Mouse (Mus musculus): Measurements from ENCODE around the gene Card9. TPM values are rescaled to one million over a fixed set of nuclear protein-coding genes. Genes with fewer than 3 reads are reported as not detected.

Card9 gene
- polyA plus RNA-seq, 1 experiment from 2014 or later, result 2.0 TPM

- Histone ChIP-seq H3K9ac (no peak overlapping the region), H3K27me3 (no peaks in the 10 kb centered on the region), H3K36me3 (peaks cover 24% of the 10 kb centered on the region), H3K4me1 (replicated peaks) (no peaks in the 10 kb centered on the region), H3K9me3 (no peaks in the 10 kb centered on the region), H3K4me2 (no peak overlapping the region), H3K27ac (replicated peaks) (no peak overlapping the region), H3K4me3 (no peak overlapping the region)
- no peak for ATAC-seq (ENCODE audit: low read depth)
- 91% methylated on average over 13 of the region's 13 CpGs for WGBS
Observed at GRCm38 (mm10) chr2:26358667-26359320, 1.9 kb downstream of the Card9 start.

DNA sequence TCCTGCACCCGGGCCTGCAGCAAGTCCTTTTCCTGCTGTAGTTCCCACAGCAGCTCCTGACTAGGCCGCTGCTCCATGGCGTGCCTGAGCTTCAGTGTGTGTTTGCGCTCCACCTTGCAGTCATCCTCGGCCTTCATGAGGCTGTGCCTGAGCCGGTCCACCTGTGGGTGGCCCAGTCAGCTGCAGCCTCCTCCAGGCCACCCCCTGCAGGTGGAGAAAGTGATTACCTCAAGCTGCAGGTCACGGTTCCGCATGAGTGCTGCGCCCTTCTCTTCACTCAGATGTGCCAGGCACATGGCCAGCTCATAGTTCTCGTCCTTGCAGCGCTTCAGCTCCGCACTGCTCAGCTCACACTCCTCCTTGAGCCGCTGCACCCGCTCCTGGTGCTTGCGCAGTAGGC is 3.2 kb downstream of the Card9 start:
- Histone ChIP-seq H3K9ac (no peak overlapping the region), H3K4me2 (no peak overlapping the region), H3K27me3 (no peaks in the 10 kb centered on the region), H3K4me1 (replicated peaks) (peaks cover 12% of the 10 kb centered on the region), H3K4me3 (no peak overlapping the region), H3K9me3 (no peaks in the 10 kb centered on the region), H3K36me3 (0 out of 2 replicates have a peak, but pooled peaks cover 11% of the 10 kb centered on the region), H3K27ac (replicated peaks) (no peak overlapping the region)
- ATAC-seq (ENCODE audit: low read depth), result no peak
- 59% methylated on average over 15 of the region's 15 CpGs for WGBS

DNA sequence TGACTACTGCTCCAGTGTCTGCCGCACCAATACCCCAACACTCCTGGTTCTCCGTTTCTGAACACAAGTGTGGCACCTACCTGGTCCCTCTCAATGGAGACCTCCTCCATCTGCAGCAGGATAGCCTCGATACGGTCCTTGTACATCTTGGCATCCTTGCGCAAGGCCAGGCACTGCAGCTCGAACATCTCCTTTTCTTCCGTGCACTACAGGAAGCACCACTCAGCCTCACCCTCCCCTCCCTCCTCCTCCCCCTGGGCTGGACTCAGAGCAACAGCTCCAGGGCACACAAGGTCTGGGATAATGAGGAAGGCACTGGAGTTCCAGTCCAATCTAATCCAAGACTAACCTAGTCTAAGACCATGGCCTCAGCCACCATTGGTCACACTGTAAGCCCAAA is 4.0 kb downstream of the Card9 start:
- no peak for ATAC-seq (ENCODE audit: low read depth)
- Histone ChIP-seq H3K27me3 (no peaks in the 10 kb centered on the region), H3K27ac (replicated peaks) (no peak overlapping the region), H3K4me2 (no peak overlapping the region), H3K4me1 (replicated peaks) (peaks cover 13% of the 10 kb centered on the region), H3K9ac (no peak overlapping the region), H3K9me3 (no peaks in the 10 kb centered on the region), H3K36me3 (0 out of 2 replicates have a peak, but pooled peaks cover 6% of the 10 kb centered on the region), H3K4me3 (no peak overlapping the region)
- WGBS, result 83% methylated on average over 7 of the region's 7 CpGs

GRCm38 (mm10) chr2:26356231-26356630 is 4.5 kb downstream of the Card9 start:
- Histone ChIP-seq H3K9ac (no peak overlapping the region), H3K4me3 (no peak overlapping the region), H3K27me3 (no peaks in the 10 kb centered on the region), H3K27ac (replicated peaks) (no peak overlapping the region), H3K4me2 (no peak overlapping the region), H3K9me3 (no peaks in the 10 kb centered on the region), H3K4me1 (replicated peaks) (peaks cover 14% of the 10 kb centered on the region), H3K36me3 (0 out of 2 replicates have a peak, but pooled peaks cover 6% of the 10 kb centered on the region)
- WGBS, result 83% methylated on average over 4 of the region's 4 CpGs
- ATAC-seq (ENCODE audit: low read depth), result no peak

- H3K4me3 ChIP-seq, result no peak overlapping the region
- peaks cover 27% of the 10 kb centered on the region for H3K4me1 ChIP-seq (replicated peaks)
- no peaks in the 10 kb centered on the region for H3K27me3 ChIP-seq
- peaks cover 13% of the 10 kb centered on the region for H3K36me3 ChIP-seq
- ATAC-seq (ENCODE audit: low read depth), result no peak
- no peak overlapping the region for H3K9ac ChIP-seq
- no peaks in the 10 kb centered on the region for H3K9me3 ChIP-seq
- H3K4me2 ChIP-seq, result no peak overlapping the region
- 93% methylated on average over 4 of the region's 4 CpGs for WGBS
- no peak overlapping the region for H3K27ac ChIP-seq (replicated peaks)
Observed at GRCm38 (mm10) chr2:26354401-26354800, 6.3 kb downstream of the Card9 start.

- Histone ChIP-seq H3K4me3 (peak overlapping the region; percentile 86), H3K9me3 (no peaks in the 10 kb centered on the region), H3K4me1 (replicated peaks) (peaks cover 27% of the 10 kb centered on the region), H3K27me3 (no peaks in the 10 kb centered on the region), H3K36me3 (peaks cover 24% of the 10 kb centered on the region), H3K9ac (peak overlapping the region; percentile 96), H3K27ac (replicated peaks) (no peak overlapping the region), H3K4me2 (peak overlapping the region; percentile 97)
- ATAC-seq (ENCODE audit: low read depth), result no peak
- 87% methylated on average over 11 of the region's 11 CpGs for WGBS
Observed at GRCm38 (mm10) chr2:26353066-26353980, 7.4 kb downstream of the Card9 start.

- WGBS, result 4% methylated on average over 36 of the region's 36 CpGs
- Histone ChIP-seq H3K9me3 (no peaks in the 10 kb centered on the region), H3K4me3 (peak overlapping the region; percentile 86), H3K27ac (replicated peaks) (peak overlapping the region; percentile 85), H3K9ac (peak overlapping the region; percentile 96), H3K4me1 (replicated peaks) (peaks cover 27% of the 10 kb centered on the region), H3K36me3 (peaks cover 33% of the 10 kb centered on the region), H3K27me3 (no peaks in the 10 kb centered on the region), H3K4me2 (peak overlapping the region; percentile 97)
- peak; percentile 51 for ATAC-seq (ENCODE audit: low read depth)
Observed at GRCm38 (mm10) chr2:26352291-26352910, 8.3 kb downstream of the Card9 start.

DNA sequence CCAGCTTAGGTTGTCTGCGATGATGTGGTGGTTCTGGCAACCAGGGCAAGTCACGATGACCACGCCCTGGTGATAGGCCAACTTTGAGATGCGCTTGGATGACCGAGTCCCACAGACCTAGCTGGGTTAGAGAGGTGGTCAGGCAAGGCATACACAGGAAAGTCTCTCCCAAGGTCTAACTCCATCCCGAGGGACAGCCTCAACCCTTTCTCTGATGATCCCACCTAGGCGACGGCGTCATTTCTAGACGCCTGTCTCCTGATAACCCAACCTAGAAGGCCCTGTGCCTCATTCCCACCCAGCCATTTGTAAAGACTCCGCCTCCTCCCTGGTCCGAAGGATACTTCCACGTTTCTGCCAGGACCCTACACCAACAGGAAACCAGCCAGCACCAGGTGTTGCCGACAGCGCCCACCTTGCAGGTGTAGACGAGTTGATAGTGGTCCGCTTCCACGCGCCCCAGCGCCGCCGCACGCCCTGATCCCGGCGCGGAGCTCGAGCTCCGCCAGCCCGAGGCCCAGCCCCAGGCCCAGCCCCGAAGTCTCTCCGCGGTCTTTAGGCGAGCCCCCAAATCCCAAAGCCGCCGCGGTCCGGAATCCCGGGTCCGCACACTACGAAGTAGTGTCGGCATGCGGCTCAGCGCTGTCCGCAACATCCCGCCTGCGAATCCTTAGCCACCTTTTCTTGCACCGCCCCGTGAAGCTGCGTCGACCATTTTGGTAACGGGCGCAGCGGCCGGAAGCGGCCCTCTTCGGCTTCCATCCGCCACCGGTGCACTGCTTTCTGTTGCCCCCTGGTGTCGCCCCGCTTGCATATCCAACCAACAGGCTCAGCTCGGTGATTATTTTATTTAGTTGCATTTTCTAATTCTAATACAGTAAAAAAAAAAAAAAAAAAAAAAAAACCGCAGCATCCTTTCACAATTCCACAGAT is 9.1 kb downstream of the Card9 start, which contains the start of gene Dnlz:
Gene Dnlz (minus strand): TSS at position 753 of the 933 bp plus-strand sequence.
- WGBS, result 3% methylated on average over 62 of the region's 62 CpGs
- peak; percentile 84 for ATAC-seq (ENCODE audit: low read depth)
- peaks cover 41% of the 10 kb centered on the region for H3K36me3 ChIP-seq
- H3K27me3 ChIP-seq, result no peaks in the 10 kb centered on the region
- peak within 1 kb of the TSS; percentile 89 for H3K27ac ChIP-seq (replicated peaks)
- H3K4me2 ChIP-seq, result peak within 1 kb of the TSS; percentile 97
- H3K9ac ChIP-seq, result peak within 1 kb of the TSS; percentile 96
- peaks cover 27% of the 10 kb centered on the region for H3K4me1 ChIP-seq (replicated peaks)
- H3K4me3 ChIP-seq, result peak within 1 kb of the TSS; percentile 86
- H3K9me3 ChIP-seq, result no peaks in the 10 kb centered on the region

- H3K27me3 ChIP-seq, result no peaks in the 10 kb centered on the region
- ATAC-seq (ENCODE audit: low read depth), result no peak
- no peak overlapping the region for H3K4me2 ChIP-seq
- no peak overlapping the region for H3K4me3 ChIP-seq
- H3K9me3 ChIP-seq, result no peaks in the 10 kb centered on the region
- H3K27ac ChIP-seq (replicated peaks), result no peak overlapping the region
- H3K36me3 ChIP-seq, result peaks cover 69% of the 10 kb centered on the region
- H3K9ac ChIP-seq, result no peak overlapping the region
- peaks cover 23% of the 10 kb centered on the region for H3K4me1 ChIP-seq (replicated peaks)
- WGBS, result 78% methylated on average over 6 of the region's 6 CpGs
Observed at GRCm38 (mm10) chr2:26348241-26348640, 12.5 kb downstream of the Card9 start.

DNA sequence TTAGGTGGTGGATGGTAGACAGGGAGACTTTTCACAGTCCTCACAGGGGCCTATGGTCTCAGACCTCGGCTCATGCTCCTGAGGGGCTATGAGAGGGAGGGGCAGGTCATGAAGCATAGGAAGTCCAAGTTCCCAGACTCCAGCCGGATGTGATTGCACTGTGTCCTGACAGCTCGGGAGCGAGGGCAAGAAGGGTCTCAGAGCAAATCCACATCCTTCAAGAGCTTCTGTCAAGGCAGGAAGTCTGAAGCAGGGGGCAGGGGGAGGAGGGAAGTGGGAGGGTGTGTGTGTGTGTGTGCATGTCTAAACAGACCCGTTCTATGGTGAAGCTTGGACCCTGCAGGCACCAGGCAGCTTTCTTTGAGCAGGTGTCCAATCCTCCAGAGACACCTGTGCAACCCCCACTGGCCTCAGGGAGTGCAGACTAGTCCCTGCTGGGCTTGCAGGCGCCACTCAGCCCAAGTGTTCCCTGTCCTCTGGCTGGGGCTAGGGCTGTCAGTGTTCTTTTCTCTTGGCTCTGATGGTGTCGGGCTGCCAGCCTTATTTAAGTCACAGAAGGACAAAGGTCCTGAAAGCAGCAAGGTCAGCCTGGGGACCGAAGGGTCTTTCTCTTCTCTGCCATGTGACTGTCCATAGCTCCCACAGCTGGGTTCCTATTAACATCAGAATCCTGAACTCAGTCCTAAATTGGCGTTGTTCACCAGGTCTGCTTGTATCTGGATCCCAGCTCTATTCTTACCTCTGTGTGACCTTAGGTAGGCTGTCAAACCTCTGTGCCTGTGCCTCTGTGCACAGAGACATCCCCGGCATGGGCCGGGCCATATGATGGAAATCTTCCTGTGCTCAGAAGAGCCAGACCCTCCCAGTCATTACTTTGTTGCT is 17.9 kb downstream of the Card9 start:
- Histone ChIP-seq H3K4me1 (replicated peaks) (no peaks in the 10 kb centered on the region), H3K27ac (replicated peaks) (peak overlapping the region; percentile 42; the same call in 1 of the 2 replicates), H3K9ac (0 out of 2 replicates have a peak overlapping the region, but pooled peaks have one; percentile 22), H3K36me3 (peaks cover 96% of the 10 kb centered on the region), H3K4me2 (no peak overlapping the region), H3K9me3 (no peaks in the 10 kb centered on the region), H3K27me3 (no peaks in the 10 kb centered on the region), H3K4me3 (no peak overlapping the region)
- WGBS, result 75% methylated on average over 11 of the region's 11 CpGs
- no peak for ATAC-seq (ENCODE audit: low read depth)

Data from neural tube, embryonic 13.5 days (tissue).